ENCODE assay signal across 12 mouse cellular contexts in genomic region chr10:4632211-4632704, GRCm38 (mm10). TPM values are rescaled to one million over a fixed set of nuclear protein-coding genes. Genes with fewer than 3 reads are reported as not detected.
DNase-seq lines count a peak whose midpoint lies in the region; TF ChIP-seq lines count a peak whose summit lies in the region.
"Had no signal": no experiment of that assay in that cellular context is flagged by ENCODE, and none has a peak within 500 bp of the region (broad histone marks: within the 10 kb centered on the region; RNA-seq: fewer than 3 reads in every experiment).

No protein-coding gene starts in this region.

- peaks cover 6% of the 10 kb centered on the region; the same call in 1 of the 2 replicates for H3K79me2 ChIP-seq in liver, adult 2 months (ENCODE audit: control insufficient read depth, insufficient read depth, low read length)
- H3K79me2 ChIP-seq in macrophage (ENCODE audit: inconsistent target): no peaks in the 10 kb centered on the region

- WGBS in liver, adult 2 months: 80% methylated on average over 11 of the region's 11 CpGs
- 49% methylated on average over 11 of the region's 11 CpGs for WGBS in macrophage (ENCODE audit: missing documents)

- TF ChIP-seq POLR2A in liver, adult 2 months (IDR thresholded peaks at IDR 0.05; ENCODE audit: extremely low read depth, insufficient read depth, low read length): no peak
- no peak for TF ChIP-seq POLR2A in bone marrow macrophage, adult 2 months (IDR thresholded peaks at IDR 0.05; ENCODE audit: borderline replicate concordance, low read depth, low read length)

- intact Hi-C loops in left cerebral cortex, postnatal 25 days (cut with DNase I): no loop called here

- no peaks in the 10 kb centered on the region for H3K4me1 ChIP-seq in liver, adult 2 months (ENCODE audit: control insufficient read depth, insufficient read depth, low read length)
- H3K4me1 ChIP-seq in bone marrow macrophage, adult 2 months (ENCODE audit: control insufficient read depth, insufficient read depth, low read length): no peaks in the 10 kb centered on the region
- H3K4me1 ChIP-seq: hindbrain, embryonic 12.5 days had no signal

- no peak for TF ChIP-seq CTCF in liver, adult 2 months (IDR thresholded peaks at IDR 0.05; ENCODE audit: low read depth, low read length)
- no peak for TF ChIP-seq CTCF in bone marrow macrophage, adult 2 months (IDR thresholded peaks at IDR 0.05; ENCODE audit: low read depth, low read length)

- DNase-seq in liver, adult 2 months (ENCODE audit: extremely low read depth, low read depth, low spot score): no peak
- no peak for DNase-seq in liver
- peak; percentile 35 for DNase-seq in thymus, postnatal 14 days
- no peak for DNase-seq in retina, embryonic 14.5 days (ENCODE audit: low spot score)
- DNase-seq in adrenal gland, adult 8-10 months: no peak
- DNase-seq in left cerebral cortex, postnatal 25 days (ENCODE audit: low spot score in 2 of 2): no peak
- DNase-seq: heart, adult 11 months; lung, postnatal 14 days; right cerebral cortex, postnatal 25 days had no signal

- H3K36me3 ChIP-seq in liver, adult 2 months (ENCODE audit: control insufficient read depth, insufficient read depth, low read length): no peaks in the 10 kb centered on the region
- no peaks in the 10 kb centered on the region for H3K36me3 ChIP-seq in macrophage (ENCODE audit: inconsistent target)
- H3K36me3 ChIP-seq: hindbrain, embryonic 12.5 days had no signal

- no peak overlapping the region for H3K9ac ChIP-seq in liver, adult 2 months (ENCODE audit: low read depth, low read length)
- H3K9ac ChIP-seq: hindbrain, embryonic 12.5 days had no signal

- H3K27ac ChIP-seq in liver, adult 2 months (replicated peaks; ENCODE audit: insufficient read depth, low read depth, low read length): no peak overlapping the region
- H3K27ac ChIP-seq in bone marrow macrophage, adult 2 months (ENCODE audit: insufficient read depth, low read depth, low read length): no peak overlapping the region
- no peak overlapping the region for H3K27ac ChIP-seq in macrophage
- H3K27ac ChIP-seq: hindbrain, embryonic 12.5 days had no signal

- H3K4me3 ChIP-seq in liver, adult 2 months (ENCODE audit: insufficient read depth, low read depth, low read length): 0 out of 2 replicates have a peak overlapping the region, but pooled peaks have one; percentile 1
- peak overlapping the region; percentile 33; the same call in 1 of the 2 replicates for H3K4me3 ChIP-seq in bone marrow macrophage, adult 2 months (ENCODE audit: insufficient read depth, low read length)
- H3K4me3 ChIP-seq in macrophage (ENCODE audit: inconsistent target): peak overlapping the region; percentile 25
- H3K4me3 ChIP-seq: hindbrain, embryonic 12.5 days had no signal

- H3K27me3 ChIP-seq in liver, adult 2 months (ENCODE audit: control insufficient read depth, insufficient read depth, low read length): no peaks in the 10 kb centered on the region
- H3K27me3 ChIP-seq: hindbrain, embryonic 12.5 days had no signal

RNA-seq across cellular contexts. Expression of gene Esr1, which starts 20.9 kb away (rescaled TPM):
- 30.3 and 36.3 TPM in 2 replicates for total RNA-seq in liver, adult 2 months (2014; rRNA removed)
- 12.2 and 18.8 TPM in 2 replicates for polyA plus RNA-seq in liver, adult 2 months (2012; rRNA removed)
- polyA plus RNA-seq in bone marrow macrophage, adult 2 months (2012; ENCODE audit: insufficient read depth, insufficient read length, missing spikeins): 5.4 and 5.6 TPM in 2 replicates
- 10 to 100 TPM in 23 of 26 experiments, 1 to 10 TPM in 3; 6.9 to 42.4 (median 24.0) TPM for total RNA-seq in macrophage (2018; cell fraction: chromatin; rRNA removed)
- 1 to 10 TPM; 4.2 to 9.2 (median 6.1) TPM for total RNA-seq in macrophage (2018; cell fraction: cytosol; rRNA removed)
- 10 to 100 TPM in 25 of 26 experiments, 1 to 10 TPM in 1; 8.4 to 29.7 (median 20.3) TPM for total RNA-seq in macrophage (2018; cell fraction: nucleus; rRNA removed)
- polyA plus RNA-seq in macrophage (2018): 1.1 to 4.2 TPM (median 1.2 TPM) in 3 replicates
- total RNA-seq in adrenal gland, adult 8-10 months (2022): 10 to 100 TPM; 27.6 to 36.1 (median 30.4) TPM
- 1 to 10 TPM; 3.2 to 3.9 TPM for total RNA-seq in left cerebral cortex, postnatal 25 days (2021)
